Mouse (Mus musculus): ENCODE measurements around the gene Ptprn2. TPM values are rescaled to one million over a fixed set of nuclear protein-coding genes. Genes with fewer than 3 reads are reported as not detected.

The Ptprn2 gene
- total RNA-seq, 2 experiments from 2014 or later, result not detected

- ATAC-seq (replicated peaks; ENCODE audit: poor library complexity, severe bottlenecking), result no peak
These were observed 669.1 kb downstream of the Ptprn2 start for GRCm38 (mm10) chr12:117154356-117155243.

GRCm38 (mm10) chr12:117155307-117156220, 670.0 kb downstream of the Ptprn2 start:
- ATAC-seq (replicated peaks; ENCODE audit: poor library complexity, severe bottlenecking), result no peak

GRCm38 (mm10) chr12:117156256-117156655, 670.7 kb downstream of the Ptprn2 start:
- ATAC-seq (replicated peaks; ENCODE audit: poor library complexity, severe bottlenecking), result no peak

GRCm38 (mm10) chr12:117156786-117157185, 671.3 kb downstream of the Ptprn2 start:
- ATAC-seq (replicated peaks; ENCODE audit: poor library complexity, severe bottlenecking), result no peak

GRCm38 (mm10) chr12:117157249-117157648, 671.7 kb downstream of the Ptprn2 start:
- no peak for ATAC-seq (replicated peaks; ENCODE audit: poor library complexity, severe bottlenecking)

GRCm38 (mm10) chr12:117157660-117158386, 672.3 kb downstream of the Ptprn2 start:
- no peak for ATAC-seq (replicated peaks; ENCODE audit: poor library complexity, severe bottlenecking)

- ATAC-seq (replicated peaks; ENCODE audit: poor library complexity, severe bottlenecking), result no peak
These were observed 673.6 kb downstream of the Ptprn2 start for GRCm38 (mm10) chr12:117158950-117159668.

- no peak for ATAC-seq (replicated peaks; ENCODE audit: poor library complexity, severe bottlenecking)
These were observed 674.2 kb downstream of the Ptprn2 start for GRCm38 (mm10) chr12:117159669-117160210.

- ATAC-seq (replicated peaks; ENCODE audit: poor library complexity, severe bottlenecking), result no peak
These were observed 674.8 kb downstream of the Ptprn2 start for GRCm38 (mm10) chr12:117160211-117160891.

GRCm38 (mm10) chr12:117162180-117162579, 676.7 kb downstream of the Ptprn2 start:
- peak; percentile 50 for ATAC-seq (replicated peaks; ENCODE audit: poor library complexity, severe bottlenecking)

GRCm38 (mm10) chr12:117163789-117164188, 678.3 kb downstream of the Ptprn2 start:
- no peak for ATAC-seq (replicated peaks; ENCODE audit: poor library complexity, severe bottlenecking)

GRCm38 (mm10) chr12:117166266-117166665, 680.7 kb downstream of the Ptprn2 start:
- ATAC-seq (replicated peaks; ENCODE audit: poor library complexity, severe bottlenecking), result peak; percentile 83

GRCm38 (mm10) chr12:117169670-117170069, 684.1 kb downstream of the Ptprn2 start:
- ATAC-seq (replicated peaks; ENCODE audit: poor library complexity, severe bottlenecking), result no peak

GRCm38 (mm10) chr12:117172529-117172884, 687.0 kb downstream of the Ptprn2 start:
- ATAC-seq (replicated peaks; ENCODE audit: poor library complexity, severe bottlenecking), result no peak

GRCm38 (mm10) chr12:117172885-117173529, 687.5 kb downstream of the Ptprn2 start:
- 0 out of 2 replicates have a peak, but pooled peaks have one; percentile 22 for ATAC-seq (replicated peaks; ENCODE audit: poor library complexity, severe bottlenecking)

- ATAC-seq (replicated peaks; ENCODE audit: poor library complexity, severe bottlenecking), result no peak
These were observed 688.7 kb downstream of the Ptprn2 start for GRCm38 (mm10) chr12:117174189-117174588.

GRCm38 (mm10) chr12:117175072-117175681, 689.7 kb downstream of the Ptprn2 start:
- no peak for ATAC-seq (replicated peaks; ENCODE audit: poor library complexity, severe bottlenecking)

- no peak for ATAC-seq (replicated peaks; ENCODE audit: poor library complexity, severe bottlenecking)
These were observed 690.8 kb downstream of the Ptprn2 start for GRCm38 (mm10) chr12:117176259-117176823.
